Mouse (Mus musculus) monocyte, adult 2 months (primary cell): ENCODE data around the gene Pard3.

Experiments
- DNase-seq, 2 experiments: peaks; one replicate each; pipeline ENCODE4 v3.0.0; 2022; ENCODE audit warnings: low spot score in 2 of 2, low read depth in 1 of 2

Gene Pard3

DNA sequence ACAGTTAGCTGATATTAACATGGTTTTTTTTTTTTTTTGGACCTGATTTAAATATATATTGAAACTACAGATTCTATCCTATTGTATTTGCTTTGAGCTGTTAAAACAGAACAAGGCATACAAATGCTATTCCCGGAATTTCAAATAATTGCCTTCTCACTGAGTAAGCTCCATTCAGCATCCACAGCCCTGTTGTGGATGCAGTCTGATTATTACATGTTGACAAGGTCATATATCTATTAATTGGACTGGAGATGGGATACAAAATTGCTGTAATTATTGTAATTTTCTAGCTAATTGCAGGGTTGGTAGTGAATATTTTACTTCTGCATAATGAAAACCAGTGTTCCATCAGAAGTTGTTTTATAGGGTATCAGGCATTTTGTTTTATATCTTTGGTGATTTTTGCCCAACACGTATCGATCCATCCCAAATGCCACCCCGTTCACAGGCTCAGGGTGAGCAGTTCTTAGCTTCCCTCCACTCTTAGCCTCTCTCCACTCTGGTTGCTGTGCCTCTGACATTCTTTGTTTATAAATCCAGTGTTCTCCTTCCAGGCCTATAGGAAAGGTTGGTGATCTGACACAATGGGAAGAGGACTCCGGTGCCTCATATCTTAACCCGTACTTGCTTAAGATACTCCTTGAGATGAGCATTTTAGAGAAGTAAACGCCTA, 216.7 kb downstream of the Pard3 start:
- no peak for DNase-seq

DNA sequence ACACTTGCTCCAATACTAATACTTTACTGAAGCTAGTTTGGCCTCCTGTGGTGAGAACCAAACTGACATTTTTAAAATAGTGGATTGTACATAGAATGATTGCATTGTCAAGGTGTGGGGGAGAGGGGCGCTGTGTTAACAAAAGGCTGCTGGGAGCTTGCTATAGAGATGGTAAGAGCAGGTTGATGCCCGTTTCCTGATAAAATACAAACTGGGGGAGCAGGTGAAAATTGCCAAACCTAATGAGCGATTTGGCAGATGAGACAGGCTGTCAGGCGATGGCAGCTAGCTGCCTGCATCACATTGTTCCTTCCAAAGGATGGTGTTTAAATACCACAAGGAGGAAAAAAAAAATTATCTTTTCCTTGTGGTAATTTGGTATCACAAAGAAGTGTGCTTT, 217.3 kb downstream of the Pard3 start:
- DNase-seq = no peak

DNA sequence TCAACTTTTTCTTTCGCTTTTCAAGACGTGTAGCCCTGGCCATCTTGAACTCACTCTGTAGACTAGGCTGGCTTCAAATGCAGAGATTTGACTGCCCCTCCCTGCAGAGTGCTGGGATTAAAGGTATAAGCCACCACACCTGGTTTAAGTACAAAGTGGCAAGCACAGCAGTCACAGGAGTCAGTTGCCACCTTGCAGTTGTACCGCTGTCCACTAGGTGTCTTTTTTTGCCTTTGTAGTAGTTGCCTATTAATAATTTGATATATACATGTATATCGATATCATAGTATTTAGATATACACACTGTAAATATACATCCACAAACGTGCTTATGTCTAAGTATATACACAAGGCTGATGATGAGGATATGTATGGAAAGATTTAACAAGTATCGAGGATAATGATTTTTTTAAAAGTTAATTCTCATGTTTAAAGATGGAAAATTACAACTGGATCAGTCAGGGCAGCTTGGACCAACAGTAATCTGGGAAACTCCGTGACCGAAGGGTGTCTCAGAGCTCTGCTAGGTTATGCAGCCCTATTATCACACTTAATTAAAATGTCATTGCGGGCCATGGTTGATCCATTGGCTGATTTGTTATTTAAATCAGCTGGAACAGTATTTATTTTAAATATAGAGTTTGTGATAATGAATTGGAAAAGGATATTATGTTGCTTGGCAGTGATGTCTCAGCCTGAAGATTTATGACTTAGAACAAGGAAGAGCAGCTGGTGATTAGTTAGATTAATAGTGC, 220.9 kb downstream of the Pard3 start:
- DNase-seq = no peak

GRCm38 (mm10) chr8:127287816-127288215, 224.1 kb downstream of the Pard3 start:
- no peak for DNase-seq

- no peak for DNase-seq
Observed at GRCm38 (mm10) chr8:127292307-127292706, 228.6 kb downstream of the Pard3 start.

- DNase-seq = no peak
Observed at GRCm38 (mm10) chr8:127293025-127293729, 229.5 kb downstream of the Pard3 start.

DNA sequence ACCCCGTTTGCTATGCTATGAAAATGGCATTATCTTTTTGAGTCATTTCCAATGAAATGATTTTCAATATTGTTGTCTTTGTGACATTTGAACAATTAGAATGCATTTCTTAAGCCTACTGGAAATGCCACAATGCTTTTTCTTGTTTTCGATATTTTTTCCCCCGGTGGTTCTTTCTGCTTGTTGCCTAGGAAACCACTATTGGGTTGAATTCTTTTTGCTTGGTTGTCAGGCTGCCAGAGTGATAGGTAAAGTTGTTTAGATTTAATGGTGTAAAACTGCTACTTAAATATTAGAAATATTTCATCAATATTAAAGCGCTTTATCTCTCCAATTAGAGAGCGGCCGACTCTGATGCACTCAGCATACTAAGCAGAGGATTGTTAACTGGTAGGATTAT, 230.4 kb downstream of the Pard3 start:
- no peak for DNase-seq

GRCm38 (mm10) chr8:127295848-127296247, 232.2 kb downstream of the Pard3 start:
- no peak for DNase-seq

DNA sequence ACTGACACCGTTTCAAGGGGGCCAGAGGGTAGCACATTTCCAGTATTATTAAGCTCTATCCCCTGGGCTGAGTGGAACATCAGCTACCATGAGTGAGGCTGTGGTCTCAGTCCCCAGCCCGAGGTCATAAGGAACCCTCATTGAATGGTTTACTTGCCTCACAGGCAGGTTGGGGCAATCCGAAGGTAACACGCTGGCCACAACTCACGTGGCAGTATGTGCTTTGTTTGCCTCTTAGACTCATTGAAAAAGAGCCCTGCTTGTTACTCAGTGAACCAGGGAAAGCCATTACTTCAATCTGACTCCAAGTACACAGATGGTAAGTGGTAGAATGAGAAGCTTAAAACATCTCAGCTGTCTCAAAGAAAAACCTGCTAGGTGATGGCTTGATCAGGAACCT, 236.8 kb downstream of the Pard3 start:
- DNase-seq = no peak

GRCm38 (mm10) chr8:127302847-127303445, 239.3 kb downstream of the Pard3 start:
- DNase-seq = no peak

DNA sequence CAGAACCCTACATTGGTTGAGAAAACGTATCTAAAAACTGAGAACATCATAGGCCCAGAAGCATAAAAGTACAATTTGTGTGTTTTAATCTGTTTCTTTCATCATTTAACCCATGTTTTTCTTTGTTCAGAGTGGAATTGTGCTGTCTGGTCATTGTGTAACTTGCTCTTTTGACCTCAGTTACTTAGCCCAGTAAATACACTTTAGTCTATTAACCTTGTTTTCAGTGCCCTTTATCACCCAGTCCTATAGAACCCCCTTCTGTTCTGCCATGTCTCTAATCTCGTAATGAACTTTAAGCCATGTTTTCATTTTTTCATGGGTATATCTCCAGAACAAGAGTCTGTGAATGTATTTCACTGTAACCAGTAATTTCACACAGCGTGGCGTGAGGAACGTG, 243.3 kb downstream of the Pard3 start:
- no peak for DNase-seq

DNA sequence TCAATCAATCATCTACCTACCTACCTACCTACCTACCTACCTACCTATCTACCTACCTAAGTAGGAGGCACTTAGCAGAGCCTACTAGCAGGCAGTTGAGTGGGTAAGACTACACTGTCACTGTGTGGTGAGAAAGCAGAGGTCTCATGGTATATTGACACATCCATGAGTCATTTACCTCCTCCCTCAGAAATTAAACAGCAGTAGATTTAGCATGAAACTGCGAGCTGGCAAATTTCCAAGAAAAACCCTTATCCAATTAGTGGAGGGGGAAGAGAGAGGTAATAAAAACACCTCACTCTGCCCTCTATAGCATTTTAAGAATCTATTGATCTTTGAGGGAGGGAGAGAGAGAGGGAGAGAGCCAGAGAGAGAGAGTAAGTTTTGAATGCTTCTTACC, 245.7 kb downstream of the Pard3 start:
- DNase-seq = no peak

GRCm38 (mm10) chr8:127315811-127316210, 252.1 kb downstream of the Pard3 start:
- no peak for DNase-seq

DNA sequence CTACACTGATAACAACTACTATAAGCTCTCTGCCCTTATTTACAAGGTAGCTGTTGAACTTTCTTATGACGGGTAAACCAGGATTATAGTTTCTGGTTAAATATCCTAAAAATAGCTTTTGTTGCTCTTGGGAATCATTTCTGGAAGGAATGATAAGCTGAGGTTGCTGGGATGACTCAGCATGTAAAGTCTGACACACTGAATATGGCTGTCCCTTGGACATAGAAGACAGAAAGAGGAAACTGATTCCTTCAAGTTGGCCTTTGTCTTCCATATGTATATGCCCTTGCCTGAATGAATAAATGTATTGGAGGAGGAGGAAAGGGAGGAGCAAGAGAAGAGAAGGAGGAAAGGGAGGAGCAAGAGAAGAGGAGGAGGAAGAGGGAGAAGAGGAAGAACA, 254.2 kb downstream of the Pard3 start:
- no peak for DNase-seq

- no peak for DNase-seq
Observed at GRCm38 (mm10) chr8:127318377-127319159, 254.9 kb downstream of the Pard3 start.

DNA sequence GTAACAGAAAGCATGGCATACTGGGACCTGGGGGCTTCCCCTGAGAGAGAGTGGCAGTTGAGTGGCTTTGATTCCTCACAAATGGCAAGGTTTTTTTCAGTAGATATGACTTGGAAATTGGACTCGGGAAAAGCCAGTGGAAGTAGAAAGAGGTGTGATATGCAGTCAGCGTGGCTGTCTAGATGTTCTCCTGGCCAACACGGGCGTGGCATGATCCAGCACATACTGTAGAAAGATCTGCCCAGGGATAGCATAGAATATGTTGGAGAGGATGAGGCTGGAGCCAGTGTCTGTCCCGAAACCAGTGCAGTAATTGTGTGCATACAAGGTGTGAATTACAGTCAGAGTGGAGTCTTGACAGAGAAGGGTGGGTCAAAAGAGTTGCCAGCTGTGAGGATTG, 257.2 kb downstream of the Pard3 start:
- no peak for DNase-seq

GRCm38 (mm10) chr8:127323583-127324360, 260.1 kb downstream of the Pard3 start:
- no peak for DNase-seq

DNA sequence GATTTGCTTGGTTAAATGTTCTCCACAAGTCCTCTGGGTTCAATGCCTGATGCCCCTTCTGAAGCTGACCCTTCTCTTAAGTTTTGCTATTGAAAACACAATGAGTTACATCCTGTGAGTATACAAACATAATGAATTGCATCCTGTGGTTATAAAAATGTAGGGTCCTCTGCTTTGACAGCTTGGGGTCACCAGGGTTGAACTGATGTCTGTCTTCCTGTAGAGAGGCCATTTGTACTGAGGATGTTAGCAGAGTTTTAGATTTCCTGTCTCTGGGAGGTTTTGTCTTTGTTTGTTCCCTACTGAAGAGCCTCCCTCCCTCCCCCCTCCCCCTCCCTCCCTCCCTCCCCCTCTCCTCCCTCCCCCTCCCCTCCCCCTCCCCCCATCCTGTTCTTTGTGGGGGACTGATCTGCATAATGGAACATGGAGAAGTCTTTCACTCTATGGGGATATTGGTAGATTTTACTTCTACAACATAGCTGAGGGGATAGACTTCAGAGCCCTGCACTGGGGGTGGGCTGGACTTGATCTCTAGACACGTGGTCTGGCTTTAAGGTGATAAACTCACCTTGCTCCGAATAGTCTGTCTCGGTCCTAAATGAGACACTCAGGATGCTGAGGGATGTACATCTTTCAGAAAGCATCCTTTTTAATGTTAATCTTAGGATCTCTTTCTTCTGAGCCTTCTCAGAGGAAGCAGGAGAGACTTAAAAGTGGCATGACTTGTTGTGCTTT, 261.3 kb downstream of the Pard3 start:
- DNase-seq = no peak

DNA sequence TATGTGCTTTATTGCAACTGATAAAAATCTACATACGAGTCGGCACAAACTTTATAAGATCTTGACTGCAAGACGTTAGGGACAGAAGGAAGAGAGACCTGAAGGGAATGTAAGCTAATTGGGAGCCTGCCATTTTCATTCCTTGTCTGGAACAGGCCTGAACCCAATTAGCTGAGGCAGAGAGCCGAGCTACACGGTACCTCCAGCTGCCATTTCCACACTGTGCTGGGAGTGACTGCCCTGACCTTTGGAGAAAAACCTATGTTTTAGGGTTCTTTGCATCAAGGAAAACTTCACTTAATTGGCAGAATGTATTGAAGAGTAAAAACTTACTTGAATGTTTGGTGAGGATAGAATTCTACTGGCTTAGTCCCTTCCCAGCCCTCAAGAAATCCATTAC, 262.1 kb downstream of the Pard3 start:
- DNase-seq = no peak
